Mouse (Mus musculus) erythroblast, embryonic 14.5 days (primary cell): Measurements from ENCODE around the gene Klf11. TPM values are rescaled to one million over a fixed set of nuclear protein-coding genes. Genes with fewer than 3 reads are reported as not detected.
A peak's percentile ranks its signal among the peaks of the same experiment; 100 is the strongest.

ENCODE experiments used
- H3K27me3 ChIP-seq: 2 replicates; pipeline ENCODE4 v1.6.1; 2012; ENCODE audit warnings: inconsistent platforms; ENCODE audit not compliant: control insufficient read depth
- H3K36me3 ChIP-seq: 2 replicates; pipeline ENCODE4 v1.6.1; 2012; ENCODE audit warnings: mild to moderate bottlenecking, inconsistent platforms; ENCODE audit not compliant: control insufficient read depth
- H3K4me1 ChIP-seq: 2 replicates; pipeline ENCODE4 v1.6.1; 2012; ENCODE audit warnings: inconsistent platforms; ENCODE audit not compliant: control insufficient read depth
- H3K4me3 ChIP-seq: replicated peaks from 2 replicates; pipeline ENCODE3; 2012; ENCODE audit warnings: moderate library complexity, mild to moderate bottlenecking, inconsistent platforms
- H3K9me3 ChIP-seq: 2 replicates; pipeline ENCODE4 v1.6.1; 2012; ENCODE audit warnings: low read length, inconsistent platforms, mixed read lengths; ENCODE audit not compliant: control insufficient read depth
- GATA1 ChIP-seq: IDR thresholded peaks from 2 replicates; pipeline ENCODE4 v1.6.1; 2012; ENCODE audit warnings: low read length, inconsistent platforms, mixed read lengths
- TAL1 ChIP-seq: IDR thresholded peaks from 3 replicates; pipeline ENCODE4 v1.6.1; 2012; ENCODE audit warnings: low read length, inconsistent platforms, mixed read lengths
- polyA plus RNA-seq: library from polyadenylated mRNA; stranded (reverse); fragments of >175 nt; gene quantifications from 2 replicates; pipeline ENCODE4 v1.2.3, GENCODE M21; 2012

The Klf11 gene
- polyA plus RNA-seq, 1 experiment: 13.7 TPM

GRCm38 (mm10) chr12:24680096-24680491 lies 29.0 kb downstream of the Klf11 start:
- H3K9me3 ChIP-seq: no peaks in the 10 kb centered on the region; the same call in 1 of the 2 replicates
- H3K36me3 ChIP-seq: no peaks in the 10 kb centered on the region
- no peak overlapping the region for H3K4me3 ChIP-seq
- H3K27me3 ChIP-seq: peaks cover 78% of the 10 kb centered on the region
- H3K4me1 ChIP-seq: peaks cover 10% of the 10 kb centered on the region
- TF ChIP-seq TAL1: no peak
- TF ChIP-seq GATA1: no peak

- H3K4me1 ChIP-seq: peaks cover 10% of the 10 kb centered on the region
- H3K27me3 ChIP-seq: peaks cover 82% of the 10 kb centered on the region
- H3K36me3 ChIP-seq: no peaks in the 10 kb centered on the region
- peak overlapping the region; percentile 45 for H3K4me3 ChIP-seq
- no peaks in the 10 kb centered on the region; the same call in 1 of the 2 replicates for H3K9me3 ChIP-seq
- no peak for TF ChIP-seq GATA1
- TF ChIP-seq TAL1: no peak
These were observed 29.6 kb downstream of the Klf11 start for GRCm38 (mm10) chr12:24680492-24681285.

- H3K4me1 ChIP-seq: peaks cover 10% of the 10 kb centered on the region
- H3K9me3 ChIP-seq: no peaks in the 10 kb centered on the region; the same call in 1 of the 2 replicates
- H3K36me3 ChIP-seq: no peaks in the 10 kb centered on the region
- TF ChIP-seq GATA1: no peak
- no peak for TF ChIP-seq TAL1
- H3K4me3 ChIP-seq: peak within 1 kb of the TSS; percentile 45
- H3K27me3 ChIP-seq: peaks cover 86% of the 10 kb centered on the region
These were observed 30.4 kb downstream of the Klf11 start, which contains the start of gene Cys1 for GRCm38 (mm10) chr12:24681286-24682023. TSS of gene Cys1 (minus strand) at chr12:24681813.

GRCm38 (mm10) chr12:24682563-24682962 lies 31.5 kb downstream of the Klf11 start:
- no peaks in the 10 kb centered on the region; the same call in 1 of the 2 replicates for H3K9me3 ChIP-seq
- peaks cover 10% of the 10 kb centered on the region for H3K4me1 ChIP-seq
- no peak overlapping the region for H3K4me3 ChIP-seq
- H3K27me3 ChIP-seq: peaks cover 88% of the 10 kb centered on the region
- TF ChIP-seq GATA1 (no peak), TAL1 (no peak)
- no peaks in the 10 kb centered on the region for H3K36me3 ChIP-seq

- H3K4me1 ChIP-seq: peaks cover 10% of the 10 kb centered on the region
- no peak overlapping the region for H3K4me3 ChIP-seq
- H3K36me3 ChIP-seq: no peaks in the 10 kb centered on the region
- no peaks in the 10 kb centered on the region; the same call in 1 of the 2 replicates for H3K9me3 ChIP-seq
- H3K27me3 ChIP-seq: peaks cover 84% of the 10 kb centered on the region
- TF ChIP-seq TAL1: no peak
- TF ChIP-seq GATA1: no peak
These were observed 32.4 kb downstream of the Klf11 start for GRCm38 (mm10) chr12:24683461-24683860.

- peaks cover 6% of the 10 kb centered on the region for H3K4me1 ChIP-seq
- TF ChIP-seq GATA1 (no peak), TAL1 (no peak)
- H3K27me3 ChIP-seq: peaks cover 60% of the 10 kb centered on the region
- H3K4me3 ChIP-seq: no peak overlapping the region
- no peaks in the 10 kb centered on the region for H3K36me3 ChIP-seq
- H3K9me3 ChIP-seq: no peaks in the 10 kb centered on the region; the same call in 1 of the 2 replicates
These were observed 35.1 kb downstream of the Klf11 start for GRCm38 (mm10) chr12:24686038-24686695.

GRCm38 (mm10) chr12:24686696-24687346 lies 35.7 kb downstream of the Klf11 start:
- Histone ChIP-seq H3K36me3 (no peaks in the 10 kb centered on the region), H3K4me1 (no peaks in the 10 kb centered on the region; the same call in 1 of the 2 replicates), H3K9me3 (no peaks in the 10 kb centered on the region), H3K4me3 (no peak overlapping the region), H3K27me3 (peaks cover 55% of the 10 kb centered on the region)
- TF ChIP-seq TAL1 (no peak), GATA1 (no peak)

- Histone ChIP-seq H3K27me3 (peaks cover 20% of the 10 kb centered on the region), H3K9me3 (no peaks in the 10 kb centered on the region), H3K4me1 (no peaks in the 10 kb centered on the region), H3K36me3 (no peaks in the 10 kb centered on the region), H3K4me3 (no peak overlapping the region)
- TF ChIP-seq TAL1 (no peak), GATA1 (no peak)
These were observed 39.3 kb downstream of the Klf11 start for GRCm38 (mm10) chr12:24690351-24690750.
